Mouse (Mus musculus) limb, embryonic 14.5 days (tissue): ENCODE data around the gene Rilpl1. TPM values are rescaled to one million over a fixed set of nuclear protein-coding genes. Genes with fewer than 3 reads are reported as not detected.
A peak's percentile ranks its signal among the peaks of the same experiment; 100 is the strongest.

Source experiments
- ATAC-seq: fragments of 200-750 bp; cut with Nextera tagmentation; 2 replicates; pipeline ENCODE4 v1.8.0; 2017; ENCODE audit warnings: low read depth, moderate number of reproducible peaks, moderate TSS enrichment; ENCODE audit not compliant: low FRiP score
- DNase-seq: peaks from one replicate; pipeline ENCODE4 v3.0.0-alpha.2; 2015; ENCODE audit warnings: low spot score
- H3K27ac ChIP-seq: fragments of 300-500 bp; sonication (generic); replicated peaks from 2 replicates; pipeline ENCODE4 v1.5.1; 2014; ENCODE audit warnings: low read depth, mild to moderate bottlenecking, low read length, moderate library complexity, mixed read lengths
- H3K27me3 ChIP-seq: fragments of 300-500 bp; sonication (generic); 2 replicates; pipeline ENCODE4 v1.6.1; 2014; ENCODE audit warnings: low read length, mixed read lengths; ENCODE audit not compliant: control insufficient read depth, insufficient read depth
- H3K36me3 ChIP-seq: fragments of 300-500 bp; sonication (generic); 2 replicates; pipeline ENCODE4 v1.6.1; 2014; ENCODE audit warnings: mild to moderate bottlenecking, low read length, moderate library complexity, mixed read lengths; ENCODE audit not compliant: control insufficient read depth, insufficient read depth
- H3K4me1 ChIP-seq: fragments of 300-500 bp; sonication (generic); 2 replicates; pipeline ENCODE4 v1.6.1; 2014; ENCODE audit warnings: antibody characterized with exemption, low read length, mixed read lengths; ENCODE audit not compliant: control insufficient read depth, insufficient read depth
- H3K4me2 ChIP-seq: fragments of 300-500 bp; sonication (generic); replicated peaks from 2 replicates; pipeline ENCODE4 v1.6.1; 2014; ENCODE audit warnings: low read depth, mild to moderate bottlenecking, low read length, moderate library complexity; ENCODE audit not compliant: severe bottlenecking
- H3K4me3 ChIP-seq: fragments of 300-500 bp; sonication (generic); replicated peaks from 2 replicates; pipeline ENCODE4 v1.5.1; 2014; ENCODE audit warnings: low read length
- H3K9ac ChIP-seq: fragments of 300-500 bp; sonication (generic); 2 replicates; pipeline ENCODE4 v1.6.1; 2014; ENCODE audit warnings: mild to moderate bottlenecking, low read depth, low read length, moderate library complexity; ENCODE audit not compliant: severe bottlenecking
- H3K9me3 ChIP-seq: fragments of 300-500 bp; sonication (generic); 2 replicates; pipeline ENCODE4 v1.6.1; 2016; ENCODE audit warnings: low read length; ENCODE audit not compliant: control insufficient read depth
- POLR2A ChIP-seq: fragments of 200-500 bp; IDR thresholded peaks from 2 replicates; pipeline ENCODE4 v1.8.0; 2012; ENCODE audit warnings: inconsistent platforms, mild to moderate bottlenecking, moderate library complexity, borderline replicate concordance; ENCODE audit not compliant: insufficient read depth, insufficient read length; ENCODE audit errors: extremely low read depth
- WGBS: fragments of 180-500 bp; shearing (Covaris S2); extraction: QIAGEN DNeasy Blood & Tissue Kit; methylation state at CpG from one replicate; pipeline ENCODE4 v1.1.7; 2014; 5-methylcytosine and 5-hydroxymethylcytosine counted together
- polyA plus RNA-seq, 2 experiments: library from polyadenylated mRNA; depleted of rRNA in 1 of 2; stranded (reverse) in 1 of 2; unstranded in 1 of 2; fragments of >200 nt; fragmentation: Nextera tagmentation in 1 of 2; extraction: Ambion mirVana in 1 of 2; gene quantifications; 2 replicates each; pipeline versions ENCODE4 v1.2.1 to v1.2.3; 2012 to 2014

The Rilpl1 gene
- polyA plus RNA-seq, 2 experiments = 22.4 to 23.2 TPM

DNA sequence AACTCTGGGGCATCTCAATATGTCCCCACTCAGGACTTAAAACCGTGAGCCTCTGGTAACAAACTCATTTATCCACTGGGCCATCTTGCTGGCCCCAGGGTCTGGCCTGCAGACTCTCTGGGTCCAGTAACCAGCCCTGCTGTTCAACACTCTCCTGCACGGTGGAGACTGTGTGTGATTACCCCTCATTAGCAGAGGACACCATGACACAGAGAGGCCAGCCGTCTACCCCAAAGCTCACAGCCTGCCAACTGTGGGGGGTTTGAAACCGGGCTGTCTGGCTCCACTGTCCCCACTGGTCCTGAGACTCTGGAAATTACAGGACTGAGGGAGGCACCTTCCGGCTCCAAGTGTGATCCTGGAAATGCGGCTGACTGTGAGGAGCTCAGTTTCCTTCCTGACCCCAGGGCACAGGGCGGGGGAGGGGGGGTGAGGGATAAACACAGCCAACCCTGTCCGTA, 2.0 kb downstream of the Rilpl1 start:
- Histone ChIP-seq H3K4me3 (peak overlapping the region; percentile 59), H3K4me2 (peak overlapping the region; percentile 69), H3K4me1 (peaks cover 30% of the 10 kb centered on the region), H3K36me3 (peaks cover 10% of the 10 kb centered on the region), H3K9ac (peak overlapping the region; percentile 47), H3K27ac (0 out of 2 replicates have a peak overlapping the region, but pooled peaks have one; percentile 20), H3K27me3 (no peaks in the 10 kb centered on the region), H3K9me3 (no peaks in the 10 kb centered on the region)
- WGBS = 9% methylated on average over 8 of the region's 8 CpGs
- no peak for TF ChIP-seq POLR2A
- no peak for ATAC-seq
- DNase-seq = no peak

DNA sequence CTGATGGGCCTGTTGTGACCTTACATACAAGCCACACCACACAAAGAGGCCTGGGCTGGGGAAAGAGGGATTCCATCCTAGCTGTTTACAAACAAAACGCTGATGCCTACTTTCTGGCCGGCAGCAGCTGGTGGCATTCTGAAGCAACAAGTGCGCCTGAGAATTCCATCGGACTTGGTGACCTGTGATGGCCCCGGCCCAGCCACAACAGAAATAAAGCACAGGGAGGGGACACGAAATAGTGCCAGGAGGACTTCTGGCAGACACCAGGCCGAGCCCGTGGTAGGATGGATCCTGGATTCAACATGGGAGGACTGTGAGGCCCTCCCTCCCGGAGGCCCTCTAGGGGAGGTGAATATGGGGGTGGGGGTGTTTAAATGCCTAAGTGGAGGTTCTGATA, 2.4 kb downstream of the Rilpl1 start:
- H3K27me3 ChIP-seq = no peaks in the 10 kb centered on the region
- H3K9ac ChIP-seq = peak overlapping the region; percentile 47
- WGBS = 29% methylated on average over 9 of the region's 9 CpGs
- H3K27ac ChIP-seq = peak overlapping the region; percentile 26; the same call in 1 of the 2 replicates
- H3K9me3 ChIP-seq = no peaks in the 10 kb centered on the region
- DNase-seq (no peak), ATAC-seq (no peak)
- peaks cover 11% of the 10 kb centered on the region for H3K36me3 ChIP-seq
- peak overlapping the region; percentile 59 for H3K4me3 ChIP-seq
- H3K4me1 ChIP-seq = peaks cover 30% of the 10 kb centered on the region
- H3K4me2 ChIP-seq = peak overlapping the region; percentile 69
- TF ChIP-seq POLR2A = no peak

DNA sequence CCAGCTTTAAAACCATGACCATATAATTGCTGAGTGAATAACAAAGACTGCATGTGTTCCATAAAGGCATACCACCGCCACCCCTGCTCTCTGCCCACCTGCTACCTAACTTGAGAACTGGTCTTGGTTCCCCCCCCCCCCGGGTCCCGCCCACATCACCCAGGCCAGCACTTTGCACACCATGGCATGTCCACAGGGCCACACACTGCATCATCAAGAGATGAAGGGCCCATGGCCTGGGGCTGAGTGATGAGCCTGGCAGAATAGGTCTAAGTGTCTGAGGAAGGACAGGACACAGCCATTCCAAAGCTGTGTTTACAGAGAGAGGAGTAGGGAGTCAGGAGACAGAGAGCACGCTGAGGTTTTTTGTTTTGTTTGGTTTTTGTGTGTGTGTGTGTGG, 2.8 kb downstream of the Rilpl1 start:
- Histone ChIP-seq H3K9ac (0 out of 2 replicates have a peak overlapping the region, but pooled peaks have one; percentile 47), H3K27ac (peak overlapping the region; percentile 26; the same call in 1 of the 2 replicates), H3K4me2 (peak overlapping the region; percentile 69), H3K9me3 (no peaks in the 10 kb centered on the region), H3K36me3 (peaks cover 11% of the 10 kb centered on the region), H3K27me3 (no peaks in the 10 kb centered on the region), H3K4me1 (peaks cover 30% of the 10 kb centered on the region), H3K4me3 (peak overlapping the region; percentile 59)
- DNase-seq (no peak), ATAC-seq (no peak)
- no peak for TF ChIP-seq POLR2A
- 64% methylated on average over 4 of the region's 4 CpGs for WGBS

DNA sequence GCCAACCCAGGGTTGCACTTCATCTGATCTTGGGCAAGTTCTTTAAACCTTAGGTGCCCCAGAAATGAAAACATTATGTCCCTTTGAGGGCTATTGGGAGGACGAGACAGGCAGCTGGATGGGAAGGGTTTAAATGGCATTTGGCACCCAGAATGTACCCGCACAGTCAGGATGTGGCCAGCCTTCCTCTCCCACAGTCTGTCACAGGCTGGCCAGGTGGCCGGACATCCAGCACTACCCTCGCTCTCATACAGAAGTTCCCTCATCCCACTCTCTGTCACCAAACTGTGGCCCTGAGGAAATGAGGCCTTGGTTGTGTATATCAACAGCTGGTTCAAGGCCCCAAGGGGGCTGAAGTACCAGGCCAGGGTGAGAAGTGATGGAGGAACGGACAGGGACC, 6.2 kb downstream of the Rilpl1 start:
- 90% methylated on average over 5 of the region's 5 CpGs for WGBS
- Histone ChIP-seq H3K4me2 (no peak overlapping the region), H3K4me1 (peaks cover 18% of the 10 kb centered on the region), H3K36me3 (peaks cover 19% of the 10 kb centered on the region), H3K9ac (no peak overlapping the region), H3K4me3 (no peak overlapping the region), H3K27ac (no peak overlapping the region), H3K27me3 (no peaks in the 10 kb centered on the region), H3K9me3 (no peaks in the 10 kb centered on the region)
- ATAC-seq (no peak), DNase-seq (no peak)
- TF ChIP-seq POLR2A = no peak

DNA sequence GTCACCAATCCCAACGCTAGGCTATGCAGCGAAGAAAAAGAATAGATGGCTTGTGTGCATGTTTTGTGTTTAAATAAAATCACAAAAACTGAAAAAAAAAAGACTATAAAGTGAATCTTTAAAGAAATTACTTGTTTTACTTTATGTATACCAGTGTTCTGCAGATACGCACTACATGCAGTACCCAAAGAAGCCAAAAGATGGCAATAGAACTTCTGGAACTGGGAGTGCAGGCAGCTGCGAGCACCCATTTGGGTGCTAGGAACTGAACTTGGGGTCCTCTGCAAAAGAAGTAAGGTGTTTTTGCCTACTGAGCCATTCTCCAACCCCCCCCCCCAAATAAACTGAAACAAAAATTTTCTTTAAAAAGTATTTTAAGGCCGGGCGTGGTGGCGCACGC, 8.2 kb downstream of the Rilpl1 start:
- Histone ChIP-seq H3K9ac (no peak overlapping the region), H3K36me3 (peaks cover 32% of the 10 kb centered on the region), H3K4me2 (no peak overlapping the region), H3K4me1 (no peaks in the 10 kb centered on the region), H3K27ac (no peak overlapping the region), H3K4me3 (no peak overlapping the region), H3K27me3 (no peaks in the 10 kb centered on the region), H3K9me3 (no peaks in the 10 kb centered on the region)
- ATAC-seq (no peak), DNase-seq (no peak)
- no peak for TF ChIP-seq POLR2A
- WGBS = 96% methylated on average over 8 of the region's 8 CpGs

DNA sequence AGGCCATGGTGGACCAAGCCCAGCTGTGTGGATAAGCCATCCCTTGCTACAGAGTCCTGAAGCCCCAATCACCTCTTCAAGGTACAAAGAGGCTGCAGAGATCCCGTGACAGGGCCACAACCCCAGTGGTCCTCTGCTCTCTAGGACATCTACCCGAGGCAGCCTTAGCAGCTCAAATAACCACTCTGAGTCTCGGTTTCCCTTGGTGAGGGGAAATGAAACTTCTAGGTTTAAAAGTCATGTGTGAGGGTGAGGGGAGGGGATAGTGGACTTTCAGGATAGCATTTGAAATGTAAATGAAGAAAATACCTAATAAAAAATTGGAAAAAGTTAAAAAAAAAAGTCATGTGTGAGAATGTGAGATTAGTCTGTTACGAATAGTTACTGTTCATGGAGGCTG, 9.6 kb downstream of the Rilpl1 start:
- Histone ChIP-seq H3K27ac (no peak overlapping the region), H3K4me3 (no peak overlapping the region), H3K36me3 (peaks cover 33% of the 10 kb centered on the region), H3K9ac (no peak overlapping the region), H3K9me3 (no peaks in the 10 kb centered on the region), H3K4me2 (no peak overlapping the region), H3K27me3 (no peaks in the 10 kb centered on the region), H3K4me1 (no peaks in the 10 kb centered on the region)
- 89% methylated on average over 4 of the region's 4 CpGs for WGBS
- ATAC-seq = no peak
- no peak for DNase-seq
- TF ChIP-seq POLR2A = no peak
